15 mouse cellular contexts compared by ENCODE assay signal in the genomic region with DNA sequence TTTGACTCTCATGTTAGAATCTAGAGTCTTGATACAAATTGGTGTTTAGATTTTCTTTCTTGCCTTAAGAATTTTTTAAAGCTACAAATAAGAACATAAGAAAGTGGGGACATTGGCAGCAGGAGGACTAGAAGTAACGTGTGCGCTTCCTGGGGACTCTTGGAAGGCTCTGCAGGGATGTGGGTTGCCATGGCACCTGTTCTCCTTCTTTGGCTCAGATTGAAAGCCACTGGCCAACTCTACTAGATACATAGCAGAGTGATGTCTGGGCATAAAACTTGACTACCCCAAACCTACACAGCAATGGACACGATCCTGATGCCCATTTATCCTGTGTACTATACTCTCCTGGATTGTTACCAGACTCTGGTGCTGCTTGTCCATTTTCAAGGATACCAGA.
DNase-seq lines count a peak whose midpoint lies in the region; ATAC-seq lines count a peak whose summit lies in the region.
"Had no signal": no experiment of that assay in that cellular context is flagged by ENCODE, and none has a peak within 500 bp of the region (broad histone marks: within the 10 kb centered on the region; RNA-seq: fewer than 3 reads in every experiment).

No protein-coding gene starts in this region.

- no peak for DNase-seq in cerebellum, postnatal 4 days (ENCODE audit: low spot score in 2 of 2)
- DNase-seq in cerebellum, postnatal 10 days, result peak; percentile 29 to 37
- DNase-seq in cerebellum, adult 8-10 months, result no peak
- peak; percentile 68 for DNase-seq in brain, adult 2 months (ENCODE audit: low read depth, low spot score)
- DNase-seq: adrenal gland, adult 8-10 months; adrenal gland, postnatal 25 days; gastrocnemius, adult 2 months; gastrocnemius, postnatal 14 days; heart, adult 11 months; kidney, adult 2 months had no signal

- ATAC-seq in cerebellum, adult (ENCODE audit: insufficient number of reproducible peaks, low FRiP score, low TSS enrichment), result peak; percentile 54; the same call in 1 of the 2 replicates
- ATAC-seq in erythroblast, adult 5-6 weeks (replicated peaks; ENCODE audit: low FRiP score, poor library complexity, severe bottlenecking), result no peak
- ATAC-seq: activated CD4-positive, CD25-positive, alpha-beta regulatory T cell, adult 4 months; forebrain, embryonic 15.5 days; intestine, postnatal 0 days had no signal

Comparison
In these comparisons a context has a peak if more than half of its experiments do, and no peak if none do; other contexts are left out.
1. DNase-seq: peak in cerebellum, postnatal 10 days (2 of 2) and brain, adult 2 months (single experiment); none in cerebellum, postnatal 4 days (0 of 2) and cerebellum, adult 8-10 months (single experiment).